Mouse (Mus musculus) frontal cortex, adult 2 months (tissue): ENCODE results near the gene Irak2. TPM values are rescaled to one million over a fixed set of nuclear protein-coding genes. Genes with fewer than 3 reads are reported as not detected.
"Not testable (repeated sequence)": the region's sequence is repeated elsewhere in the genome, so short reads cannot be mapped to it uniquely, and the experiment has no call there.

Source experiments
- DNase-seq, 2 experiments: peaks; one replicate each; pipeline ENCODE4 v3.0.0; 2022; ENCODE audit warnings: low spot score in 1 of 2; ENCODE audit errors: extremely low spot score in 1 of 2
- polyA plus RNA-seq: library from polyadenylated mRNA; depleted of rRNA; stranded (reverse); fragments of >200 nt; gene quantifications from 2 replicates; pipeline ENCODE4 v1.2.3, GENCODE M21; 2012

The Irak2 gene
- polyA plus RNA-seq, 1 experiment, result 31.3 TPM

- no peak for DNase-seq
Observed at GRCm38 (mm10) chr6:113662964-113663700, 24.9 kb downstream of the Irak2 start.

- no peak for DNase-seq
Observed at GRCm38 (mm10) chr6:113664305-113664704, 26.0 kb downstream of the Irak2 start.

- no peak for DNase-seq
Observed at GRCm38 (mm10) chr6:113667611-113668122, 29.4 kb downstream of the Irak2 start.

- DNase-seq, result no peak
Observed at GRCm38 (mm10) chr6:113668287-113669154, 30.3 kb downstream of the Irak2 start.

GRCm38 (mm10) chr6:113669821-113670220, 31.6 kb downstream of the Irak2 start:
- no peak for DNase-seq

- DNase-seq, result not testable (repeated sequence)
Observed at GRCm38 (mm10) chr6:113672029-113672428, 33.8 kb downstream of the Irak2 start.

- DNase-seq, result no peak
Observed at GRCm38 (mm10) chr6:113672989-113673388, 34.7 kb downstream of the Irak2 start.

- no peak for DNase-seq
Observed at GRCm38 (mm10) chr6:113675234-113675633, 37.0 kb downstream of the Irak2 start.

- no peak for DNase-seq
Observed at GRCm38 (mm10) chr6:113675991-113676390, 37.7 kb downstream of the Irak2 start.

GRCm38 (mm10) chr6:113677070-113677734, 38.9 kb downstream of the Irak2 start:
- DNase-seq, result no peak

GRCm38 (mm10) chr6:113678246-113679012, 40.2 kb downstream of the Irak2 start:
- no peak for DNase-seq

- DNase-seq, result no peak
Observed at GRCm38 (mm10) chr6:113679993-113680566, 41.8 kb downstream of the Irak2 start.

GRCm38 (mm10) chr6:113681271-113681670, 43.0 kb downstream of the Irak2 start:
- DNase-seq, result peak; percentile 55 to 90

GRCm38 (mm10) chr6:113683081-113683825, 45.0 kb downstream of the Irak2 start:
- no peak for DNase-seq

- no peak for DNase-seq
Observed at GRCm38 (mm10) chr6:113686551-113687125, 48.4 kb downstream of the Irak2 start.

GRCm38 (mm10) chr6:113690008-113690399, 51.7 kb downstream of the Irak2 start:
- no peak for DNase-seq

- DNase-seq, result no peak
Observed at GRCm38 (mm10) chr6:113690400-113691083, 52.3 kb downstream of the Irak2 start.

- no peak for DNase-seq
Observed at GRCm38 (mm10) chr6:113691084-113691462, 52.8 kb downstream of the Irak2 start.
